Mouse (Mus musculus): ENCODE data around the gene Ralgps2.

Gene Ralgps2

DNA sequence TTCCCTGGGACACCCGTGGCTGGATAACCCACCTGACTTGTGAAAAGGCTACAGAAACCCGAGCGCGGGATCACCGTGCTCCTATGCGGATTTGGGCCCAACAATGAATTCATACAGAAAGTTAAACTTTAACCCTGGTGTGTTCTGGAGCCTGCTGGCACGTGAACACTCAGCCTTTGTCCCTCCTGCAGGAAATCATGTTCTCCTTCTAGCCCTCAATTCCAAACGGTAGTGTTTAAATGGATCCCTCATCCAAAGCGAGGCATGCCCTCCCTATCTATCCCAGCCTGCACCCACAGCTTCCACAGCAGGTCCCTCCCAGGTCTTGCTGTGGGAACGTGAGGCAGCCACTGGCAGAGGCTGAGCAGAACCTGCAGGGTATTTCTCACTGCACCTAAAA lies 131.1 kb downstream of the Ralgps2 start:
- no peak for DNase-seq

DNA sequence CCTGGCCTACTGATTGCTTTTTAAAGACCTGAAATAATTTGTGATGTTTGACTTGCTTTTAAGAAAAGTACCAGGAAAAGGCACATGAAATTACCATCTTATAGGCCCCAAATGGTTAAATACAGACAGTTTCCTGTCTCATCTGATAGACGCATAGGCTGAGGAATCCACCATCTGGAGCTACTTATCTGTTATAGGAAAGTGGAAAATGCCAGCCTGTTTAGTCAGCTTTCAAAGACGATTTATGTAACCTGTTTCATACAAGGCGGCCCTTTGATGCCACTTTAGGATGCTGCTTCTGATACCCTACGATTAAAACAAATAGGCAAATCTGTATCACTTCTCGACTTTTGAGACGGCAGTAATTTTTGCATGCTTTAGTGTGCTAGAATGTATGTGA lies 138.2 kb downstream of the Ralgps2 start:
- peak; percentile 61 for DNase-seq

GRCm38 (mm10) chr1:156796251-156796650 lies 143.2 kb downstream of the Ralgps2 start:
- peak; percentile 77 for DNase-seq

DNA sequence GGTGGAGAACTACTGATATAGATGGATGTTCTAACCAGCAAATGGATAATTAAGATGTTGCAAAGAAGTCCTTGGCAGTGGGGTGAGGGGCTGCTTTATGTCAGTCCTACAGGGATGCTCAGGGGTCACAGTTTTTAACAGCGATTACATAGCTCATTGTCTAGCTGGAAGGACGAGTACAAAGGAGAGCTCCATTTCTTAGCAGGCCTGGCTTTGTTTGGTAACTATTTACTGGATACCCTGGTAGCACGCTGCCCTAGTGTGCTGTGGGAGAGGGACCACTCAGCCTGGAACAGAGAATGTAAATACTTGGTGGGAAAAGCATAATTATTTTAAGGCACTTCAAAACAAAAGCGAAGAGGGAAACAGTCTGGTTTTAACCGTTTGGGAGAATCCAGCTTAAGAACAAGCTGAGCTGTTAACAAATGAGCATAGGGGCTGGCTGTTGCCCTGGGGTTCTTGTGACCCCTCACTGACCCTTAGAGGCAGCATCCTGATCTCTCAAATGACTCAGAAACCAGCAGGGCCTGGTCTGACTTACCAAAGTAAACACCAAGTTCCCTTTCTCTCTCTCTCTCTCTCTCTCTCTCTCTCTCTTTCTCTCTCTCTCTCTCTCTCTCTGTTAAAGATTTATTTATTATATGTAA lies 149.5 kb downstream of the Ralgps2 start:
- DNase-seq = peak; percentile 70

- no peak for DNase-seq
Measured at GRCm38 (mm10) chr1:156787164-156787863, 152.1 kb downstream of the Ralgps2 start.

DNA sequence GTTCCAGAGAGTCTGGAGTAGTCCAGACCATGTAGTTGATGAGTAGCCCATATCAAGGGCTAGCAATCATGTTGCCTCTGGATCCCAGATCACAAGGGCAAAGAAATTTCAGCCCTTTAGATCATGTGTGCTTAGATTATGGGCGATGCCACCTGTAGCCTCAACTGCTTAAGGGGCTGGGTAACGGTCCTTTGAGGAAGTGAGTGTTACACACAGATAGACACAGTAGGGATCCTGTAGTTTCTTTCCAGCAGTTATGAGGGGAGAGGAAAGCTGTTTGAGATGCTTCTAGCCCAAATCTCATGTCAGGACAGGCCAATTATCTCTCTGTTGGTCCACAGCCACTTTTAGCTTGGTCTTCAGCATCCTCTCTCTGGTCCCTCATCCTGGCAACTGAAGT lies 153.4 kb downstream of the Ralgps2 start:
- no peak for DNase-seq

DNA sequence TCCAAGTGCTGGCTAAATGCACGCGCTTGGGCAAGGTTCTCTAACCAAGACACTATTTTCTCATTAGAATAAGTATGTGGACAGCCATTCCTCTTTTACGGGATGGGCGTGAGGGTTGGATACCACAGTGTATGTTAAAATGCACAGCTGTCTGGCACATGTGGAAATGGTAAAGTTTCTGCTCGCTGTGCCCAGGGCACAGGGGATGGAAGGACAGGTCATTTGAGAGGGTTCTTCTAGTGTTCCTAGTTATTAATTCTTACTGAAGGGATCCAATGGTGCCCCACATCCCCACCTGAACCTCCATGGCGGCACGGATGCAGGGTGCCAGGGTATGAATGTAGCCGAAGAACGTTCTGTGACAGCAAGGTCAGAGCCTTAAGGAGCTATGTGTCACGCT lies 154.5 kb downstream of the Ralgps2 start:
- no peak for DNase-seq

DNA sequence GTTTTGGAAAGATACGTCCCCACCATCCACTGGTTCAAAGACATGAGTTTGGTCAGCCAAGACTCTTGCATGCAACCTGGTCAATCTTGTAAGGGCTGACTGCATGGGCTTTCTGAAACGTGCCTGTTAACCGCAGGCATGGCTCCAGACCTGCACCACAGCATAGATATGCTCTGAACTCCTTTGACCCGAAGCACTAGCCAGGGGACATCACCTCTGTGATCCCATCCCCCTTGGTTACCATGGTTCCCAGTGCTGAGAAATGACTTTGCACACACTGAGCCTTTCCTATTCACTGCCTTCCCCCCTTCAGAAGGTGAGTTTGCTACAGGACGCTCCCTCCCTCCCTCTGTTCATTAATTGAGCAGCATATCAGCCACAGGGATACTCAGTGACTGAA lies 155.3 kb downstream of the Ralgps2 start:
- no peak for DNase-seq

DNA sequence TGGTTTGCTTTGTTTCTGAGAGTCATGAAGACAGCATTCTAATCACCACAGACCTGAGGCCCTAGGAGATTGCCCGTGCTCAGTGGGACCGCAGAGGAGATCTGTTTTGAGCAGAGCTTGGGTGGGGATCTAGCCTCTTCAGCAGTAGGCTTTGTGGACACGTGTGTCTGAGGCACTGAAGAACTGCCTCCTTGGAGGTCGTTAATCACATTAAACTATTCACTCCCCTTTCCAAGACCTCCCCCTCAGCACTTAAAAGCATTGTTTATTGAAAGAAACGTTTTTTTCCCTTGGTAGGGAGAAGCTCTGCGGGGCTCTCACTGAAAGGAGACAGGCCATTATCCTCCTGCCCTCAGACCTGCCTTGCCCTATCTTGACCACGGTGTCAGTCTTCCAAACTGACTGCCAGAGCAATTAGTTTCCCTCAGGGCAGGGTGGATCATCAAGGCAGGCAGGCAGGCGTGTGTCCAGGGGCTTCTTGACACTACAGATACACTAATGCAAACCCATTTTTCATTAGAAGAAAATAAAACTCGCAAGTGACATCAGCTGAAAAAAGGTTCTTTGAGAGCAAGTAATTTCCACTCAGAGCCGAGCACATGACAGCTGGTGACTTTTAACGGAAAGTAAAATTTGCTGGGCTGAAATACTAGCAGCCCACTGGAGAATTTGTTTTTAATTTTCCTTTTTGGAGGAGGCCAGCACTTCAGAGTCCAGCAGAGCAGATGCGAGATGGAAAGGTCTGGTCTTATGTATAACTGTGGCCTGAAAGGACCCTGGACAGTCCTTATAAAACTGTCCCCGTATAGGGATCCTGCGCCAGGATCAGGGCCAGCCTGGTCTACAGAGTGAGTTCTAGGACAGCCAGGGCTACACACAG lies 157.2 kb downstream of the Ralgps2 start:
- DNase-seq = peak; percentile 73

GRCm38 (mm10) chr1:156781076-156781741 lies 158.2 kb downstream of the Ralgps2 start:
- DNase-seq = peak; percentile 84

GRCm38 (mm10) chr1:156780234-156781005 lies 159.0 kb downstream of the Ralgps2 start:
- DNase-seq = peak; percentile 50

DNA sequence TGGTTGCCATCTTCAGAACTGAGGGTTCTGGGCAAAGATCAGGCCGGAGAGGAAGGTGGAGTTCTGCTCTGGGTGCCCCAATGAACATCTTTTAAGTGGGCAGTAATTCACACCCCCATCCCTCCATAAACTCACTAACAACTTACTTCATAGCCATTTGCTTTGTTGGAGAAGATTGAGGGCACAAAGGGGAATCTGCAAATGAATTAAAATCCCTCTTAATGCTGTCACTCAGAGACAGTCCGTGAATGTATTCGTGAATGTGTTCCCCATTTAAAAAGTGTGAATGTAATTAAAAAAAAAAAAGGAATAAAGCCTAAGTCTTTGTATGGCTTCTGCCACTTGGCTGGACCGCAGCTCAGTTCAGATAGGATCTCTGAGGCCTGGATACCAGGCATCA lies 159.8 kb downstream of the Ralgps2 start:
- DNase-seq = no peak

- peak; percentile 53 for DNase-seq
Measured at GRCm38 (mm10) chr1:156778977-156779376, 160.4 kb downstream of the Ralgps2 start.

GRCm38 (mm10) chr1:156777896-156778295 lies 161.5 kb downstream of the Ralgps2 start:
- DNase-seq = no peak

GRCm38 (mm10) chr1:156775983-156776382 lies 163.4 kb downstream of the Ralgps2 start:
- no peak for DNase-seq

DNA sequence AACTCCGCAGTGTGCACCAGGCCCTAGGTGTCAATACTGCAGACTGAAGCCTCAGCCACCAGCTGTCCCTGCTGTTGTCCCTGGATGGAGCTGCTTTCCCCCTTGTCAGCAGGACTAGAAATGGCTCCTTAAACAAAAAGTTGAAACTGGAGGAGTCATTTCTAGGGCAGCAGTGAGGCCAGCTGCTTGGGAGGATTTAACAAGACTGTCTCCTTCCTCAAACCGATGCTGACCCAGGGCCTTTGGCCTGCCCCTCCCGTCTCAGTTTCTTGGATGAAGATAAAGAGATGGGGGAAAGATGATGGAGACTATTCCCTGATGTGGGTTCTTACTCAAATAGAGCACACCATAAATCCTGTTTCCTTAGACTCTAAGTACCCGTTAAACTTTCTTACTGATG lies 164.2 kb downstream of the Ralgps2 start:
- DNase-seq = no peak

DNA sequence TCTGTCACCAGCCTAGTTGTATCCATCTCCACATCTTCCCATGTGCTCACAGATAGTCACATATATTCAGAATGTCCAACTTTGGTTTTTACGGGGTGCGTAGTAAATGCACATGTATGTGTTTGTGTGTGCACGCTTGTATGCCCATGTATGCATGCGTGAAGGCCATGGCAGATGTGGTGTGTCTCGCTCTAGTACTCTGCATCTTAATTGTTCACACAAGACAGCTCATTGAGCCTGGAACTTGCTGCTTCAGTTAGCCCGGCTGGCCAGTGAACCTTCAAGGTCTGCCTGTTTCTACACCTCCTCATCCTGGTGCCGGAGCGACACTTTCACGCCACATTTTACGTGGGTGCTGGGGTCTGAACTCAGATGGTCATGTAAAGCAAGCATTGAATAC lies 168.6 kb downstream of the Ralgps2 start:
- no peak for DNase-seq

GRCm38 (mm10) chr1:156769621-156770297 lies 169.7 kb downstream of the Ralgps2 start:
- DNase-seq = no peak

DNA sequence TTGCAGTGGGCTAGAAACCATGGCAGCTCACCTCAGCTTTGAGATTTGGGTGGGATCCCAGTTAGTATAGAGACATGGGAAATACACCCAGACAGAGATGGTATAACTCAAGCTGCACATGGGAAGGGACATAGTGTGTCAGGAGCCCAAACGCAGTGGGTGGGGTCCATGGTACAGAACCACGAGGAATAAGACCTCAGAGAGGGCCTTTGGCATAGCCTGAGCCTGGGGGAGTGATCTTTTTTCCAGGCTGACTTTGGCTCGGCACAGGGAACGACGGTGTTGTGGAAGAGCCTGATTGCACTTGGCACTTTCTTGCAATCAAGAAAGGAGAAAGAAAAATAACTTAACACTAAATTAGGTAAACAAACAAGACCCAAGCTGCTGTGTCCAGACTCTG lies 170.3 kb downstream of the Ralgps2 start:
- no peak for DNase-seq

DNA sequence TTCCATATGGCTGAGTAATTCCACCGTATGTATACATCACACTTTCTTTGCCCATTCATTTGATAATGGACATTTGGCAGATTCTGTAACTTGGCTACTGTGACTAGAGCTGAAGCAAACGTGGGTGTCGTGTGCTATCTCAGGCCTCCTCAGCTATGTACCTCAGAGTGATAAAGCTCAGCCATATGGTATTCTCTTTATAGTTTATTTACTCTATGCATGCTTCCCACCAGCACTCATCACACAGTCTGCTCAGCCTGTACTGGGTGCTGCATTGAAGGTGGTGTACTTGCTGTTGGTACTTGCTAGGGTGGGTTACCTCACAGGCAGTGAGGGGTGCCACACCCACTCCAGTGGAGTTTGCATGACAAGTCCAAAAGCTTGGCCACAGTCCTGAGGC lies 174.1 kb downstream of the Ralgps2 start:
- no peak for DNase-seq

GRCm38 (mm10) chr1:156764584-156764983 lies 174.8 kb downstream of the Ralgps2 start:
- no peak for DNase-seq

DNA sequence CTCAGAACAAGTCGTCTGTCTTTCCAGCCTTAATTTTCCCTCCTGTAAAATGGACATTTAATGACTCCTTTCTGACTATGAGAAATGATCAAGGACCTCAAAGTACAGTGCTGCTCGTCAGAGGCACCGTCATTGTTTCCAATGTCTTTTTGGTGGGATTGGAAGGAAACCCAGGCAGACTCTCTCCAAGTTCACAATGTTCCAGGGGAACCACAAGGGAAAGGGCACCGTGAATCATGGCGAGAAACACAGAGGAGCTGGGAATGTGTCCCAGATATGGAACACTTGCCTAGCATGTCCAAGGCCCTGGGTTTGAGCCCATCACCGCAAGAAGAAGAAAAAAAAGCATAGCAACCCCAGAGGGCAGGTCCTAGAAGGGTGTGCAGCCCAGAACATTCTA lies 176.1 kb downstream of the Ralgps2 start:
- DNase-seq = no peak

Data from embryo, embryonic 11 days (tissue).